Mouse (Mus musculus) embryonic fibroblast, embryonic 13.5 days (primary cell): ENCODE measurements around the gene Fcrla. TPM values are rescaled to one million over a fixed set of nuclear protein-coding genes. Genes with fewer than 3 reads are reported as not detected.
A peak's percentile ranks its signal among the peaks of the same experiment; 100 is the strongest.

Experiments used
- H3K27ac ChIP-seq: 2 replicates; pipeline ENCODE4 v1.5.1; 2012; ENCODE audit warnings: low read length, control low read depth, inconsistent platforms; ENCODE audit not compliant: insufficient read depth
- H3K4me1 ChIP-seq: 2 replicates; pipeline ENCODE4 v1.6.1; 2011; ENCODE audit warnings: low read length; ENCODE audit not compliant: control insufficient read depth, insufficient read depth
- H3K4me3 ChIP-seq: 2 replicates; pipeline ENCODE4 v1.5.1; 2011; ENCODE audit warnings: mild to moderate bottlenecking, control low read depth, low read length; ENCODE audit not compliant: insufficient read depth
- CTCF ChIP-seq: IDR thresholded peaks from 2 replicates; pipeline ENCODE4 v1.5.1; 2011; ENCODE audit warnings: mild to moderate bottlenecking, control low read depth, low read length, moderate library complexity, borderline replicate concordance; ENCODE audit not compliant: insufficient read depth
- POLR2A ChIP-seq: IDR thresholded peaks from 2 replicates; pipeline ENCODE4 v1.6.1; 2011; ENCODE audit warnings: low read depth, mild to moderate bottlenecking, control low read depth, low read length, moderate library complexity
- polyA plus RNA-seq: library from polyadenylated mRNA; stranded (reverse); fragments of >200 nt; gene quantifications from 2 replicates; pipeline ENCODE4 v1.2.4, GENCODE M21; 2011; ENCODE audit warnings: low read depth; ENCODE audit not compliant: missing spikeins, insufficient read length

The Fcrla gene
- polyA plus RNA-seq, 1 experiment = not detected

DNA sequence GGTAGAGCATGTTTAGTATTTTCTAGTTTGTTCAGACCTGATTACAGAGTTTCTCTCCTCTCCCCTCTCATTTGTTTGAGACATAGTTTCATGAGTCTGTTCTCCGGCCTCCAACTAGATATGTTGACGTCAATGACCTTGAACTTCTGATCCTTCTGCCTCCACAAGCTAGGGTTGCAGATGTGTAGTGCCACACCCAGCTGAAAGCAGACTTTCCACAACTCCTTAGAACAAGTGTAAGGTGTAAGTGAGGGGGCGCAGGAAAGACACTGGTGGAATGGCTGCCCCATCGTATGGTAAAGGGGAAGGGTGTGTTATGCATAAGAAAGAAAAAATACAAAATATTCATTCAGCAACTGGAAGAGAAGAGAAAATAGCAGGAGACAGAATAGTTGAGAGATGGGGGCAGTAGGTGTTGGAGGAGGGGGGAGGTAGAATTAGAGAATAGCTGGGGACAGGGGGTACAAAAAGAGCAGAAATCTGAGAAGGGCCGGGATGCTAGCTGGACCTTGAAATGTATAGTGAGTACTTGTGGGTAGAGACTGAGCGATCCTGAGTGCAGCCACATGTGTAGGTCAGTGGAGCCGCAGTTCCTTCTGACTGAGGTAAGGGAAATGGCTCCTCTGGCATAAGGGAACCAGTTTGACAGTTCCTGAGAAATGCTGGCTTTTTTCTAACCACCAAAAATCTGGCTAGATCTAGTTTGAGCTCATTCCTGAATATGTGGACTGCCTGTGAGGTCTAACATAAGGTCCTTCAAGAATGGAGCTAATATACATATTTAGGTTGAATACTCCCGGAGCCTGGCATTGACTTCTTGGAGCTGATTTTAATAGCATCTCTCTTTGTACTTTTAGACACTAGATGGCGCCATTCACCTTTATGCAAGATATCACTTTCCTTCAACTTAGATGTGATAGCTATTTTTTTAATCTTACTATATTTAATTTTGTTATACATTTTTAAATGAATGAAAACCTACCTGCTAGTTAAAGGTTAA lies 32.5 kb downstream of the Fcrla start:
- Histone ChIP-seq H3K4me3 (no peak overlapping the region), H3K27ac (no peak overlapping the region), H3K4me1 (no peaks in the 10 kb centered on the region)
- no peak for TF ChIP-seq POLR2A
- TF ChIP-seq CTCF = no peak

DNA sequence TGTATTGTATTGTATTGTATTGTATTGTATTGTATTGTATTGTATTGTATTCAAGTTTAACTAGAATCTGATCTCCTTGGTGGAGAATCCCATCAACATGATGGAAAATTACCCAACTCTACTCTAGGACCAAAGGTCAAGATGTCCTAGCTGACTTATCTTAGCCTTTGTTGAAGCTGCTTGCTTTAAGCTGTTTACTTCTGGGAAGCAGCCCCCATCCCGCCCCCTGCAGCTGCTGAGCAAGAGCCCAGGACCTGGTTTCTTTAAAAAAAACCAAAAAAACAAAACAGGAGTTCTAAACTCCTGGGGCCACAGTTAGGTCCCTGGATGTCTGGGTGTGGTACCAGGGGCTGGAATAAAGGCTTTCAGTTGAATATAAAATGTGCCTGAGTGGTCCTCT lies 35.1 kb downstream of the Fcrla start:
- H3K27ac ChIP-seq = no peak overlapping the region
- TF ChIP-seq CTCF (no peak), POLR2A (no peak)
- no peak overlapping the region for H3K4me3 ChIP-seq
- H3K4me1 ChIP-seq = peaks cover 7% of the 10 kb centered on the region; the same call in 1 of the 2 replicates

- TF ChIP-seq POLR2A (no peak), CTCF (no peak)
- Histone ChIP-seq H3K4me3 (no peak overlapping the region), H3K4me1 (peaks cover 7% of the 10 kb centered on the region; the same call in 1 of the 2 replicates), H3K27ac (no peak overlapping the region)
Measured at GRCm38 (mm10) chr1:170891646-170892045, 35.7 kb downstream of the Fcrla start.

GRCm38 (mm10) chr1:170889310-170889709 lies 38.1 kb downstream of the Fcrla start:
- peaks cover 7% of the 10 kb centered on the region; the same call in 1 of the 2 replicates for H3K4me1 ChIP-seq
- no peak for TF ChIP-seq CTCF
- TF ChIP-seq POLR2A = no peak
- no peak overlapping the region for H3K27ac ChIP-seq
- no peak overlapping the region for H3K4me3 ChIP-seq

GRCm38 (mm10) chr1:170886044-170886458 lies 41.3 kb downstream of the Fcrla start:
- TF ChIP-seq CTCF = no peak
- H3K4me1 ChIP-seq = peaks cover 7% of the 10 kb centered on the region; the same call in 1 of the 2 replicates
- H3K4me3 ChIP-seq = no peak overlapping the region
- H3K27ac ChIP-seq = no peak overlapping the region

- Histone ChIP-seq H3K27ac (peak within 1 kb of the TSS; percentile 56), H3K4me1 (peaks cover 7% of the 10 kb centered on the region; the same call in 1 of the 2 replicates), H3K4me3 (peak within 1 kb of the TSS; percentile 84)
- peak; percentile 70 for TF ChIP-seq POLR2A
- peak; percentile 69 for TF ChIP-seq CTCF
Measured at GRCm38 (mm10) chr1:170884978-170885561, 42.3 kb downstream of the Fcrla start, which contains the start of the genes Gm26620 and Dusp12. Gm26620 (plus strand) TSS chr1:170885065. Dusp12 (minus strand) TSS chr1:170885540.

DNA sequence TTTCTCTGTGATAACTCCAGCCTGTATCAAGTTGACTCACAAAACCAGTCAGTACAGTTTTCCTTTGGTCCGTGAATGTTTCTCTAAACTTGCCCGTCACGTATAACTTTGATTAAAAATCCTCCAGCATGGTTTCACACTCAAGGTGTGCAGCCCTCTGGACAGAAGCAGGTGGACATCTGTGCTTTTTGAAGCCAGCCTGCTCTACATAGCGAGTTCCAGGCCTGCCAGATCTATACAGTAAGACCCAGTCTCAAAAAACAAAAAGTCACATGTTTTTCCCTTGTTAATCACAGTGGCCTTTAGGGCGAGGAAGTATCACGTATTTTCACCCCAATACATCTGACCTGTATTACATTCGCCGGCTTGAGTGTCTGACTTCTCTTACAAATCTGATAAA lies 43.0 kb downstream of the Fcrla start:
- no peak overlapping the region for H3K27ac ChIP-seq
- TF ChIP-seq CTCF = no peak
- TF ChIP-seq POLR2A = no peak
- peaks cover 3% of the 10 kb centered on the region; the same call in 1 of the 2 replicates for H3K4me1 ChIP-seq
- peak overlapping the region; percentile 84 for H3K4me3 ChIP-seq

GRCm38 (mm10) chr1:170882915-170883485 lies 44.4 kb downstream of the Fcrla start:
- no peak overlapping the region for H3K27ac ChIP-seq
- TF ChIP-seq POLR2A (no peak), CTCF (no peak)
- H3K4me3 ChIP-seq = no peak overlapping the region
- H3K4me1 ChIP-seq = no peaks in the 10 kb centered on the region; the same call in 1 of the 2 replicates

- no peak overlapping the region for H3K27ac ChIP-seq
- no peak for TF ChIP-seq CTCF
- no peak for TF ChIP-seq POLR2A
- no peak overlapping the region for H3K4me3 ChIP-seq
- H3K4me1 ChIP-seq = no peaks in the 10 kb centered on the region
Measured at GRCm38 (mm10) chr1:170876906-170877305, 50.5 kb downstream of the Fcrla start.
